Comparison of ENCODE assay signal across 17 mouse cellular contexts in the genomic region with DNA sequence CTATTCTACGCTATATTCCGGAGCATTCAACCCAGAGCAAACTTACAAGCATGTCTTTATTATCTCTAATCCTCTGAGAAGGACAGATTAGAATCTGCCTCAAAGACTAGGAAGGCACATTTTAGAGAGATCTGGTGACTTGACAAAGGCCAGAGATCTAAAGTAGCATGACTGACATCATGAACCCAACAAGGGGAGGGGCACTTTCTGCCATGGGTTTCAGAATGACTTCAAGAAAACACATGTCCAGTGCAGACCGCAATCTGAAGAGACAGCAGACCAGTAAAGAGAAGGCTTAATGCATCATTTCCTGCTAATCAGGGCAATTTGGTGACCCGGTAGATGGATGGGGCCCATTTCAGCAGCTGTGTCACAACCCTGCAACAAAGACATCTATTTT.
DNase-seq lines count a peak whose midpoint lies in the region; ATAC-seq and TF ChIP-seq lines count a peak whose summit lies in the region.
"Had no signal": no experiment of that assay in that cellular context is flagged by ENCODE, and none has a peak within 500 bp of the region (broad histone marks: within the 10 kb centered on the region; RNA-seq: fewer than 3 reads in every experiment).

No protein-coding gene starts in this region.

- H3K9ac ChIP-seq in hindbrain, embryonic 15.5 days: no peak overlapping the region
- no peak overlapping the region for H3K9ac ChIP-seq in hindbrain, embryonic 14.5 days
- H3K9ac ChIP-seq: embryonic facial prominence, embryonic 12.5 days; embryonic facial prominence, embryonic 15.5 days had no signal

- H3K36me3 ChIP-seq in hindbrain, embryonic 15.5 days: peaks cover 13% of the 10 kb centered on the region; the same call in 1 of the 2 replicates
- peaks cover 22% of the 10 kb centered on the region for H3K36me3 ChIP-seq in hindbrain, embryonic 14.5 days (replicated peaks; ENCODE audit: control insufficient read depth, insufficient read depth)

- no peaks in the 10 kb centered on the region for H3K9me3 ChIP-seq in hindbrain, embryonic 15.5 days
- H3K9me3 ChIP-seq in hindbrain, embryonic 14.5 days (ENCODE audit: control insufficient read depth, low read length): no peaks in the 10 kb centered on the region
- H3K9me3 ChIP-seq: embryonic facial prominence, embryonic 12.5 days; embryonic facial prominence, embryonic 15.5 days; hindbrain, embryonic 10.5 days had no signal

- DNase-seq in hindbrain, embryonic 14.5 days (ENCODE audit: low spot score): no peak
- no peak for DNase-seq in left cerebral cortex, adult 2 months (ENCODE audit: extremely low spot score in 1 of 2, low spot score in 2 of 2)
- DNase-seq in left cerebral cortex, adult 18-20 months (ENCODE audit: low spot score in 2 of 2): no peak
- peak; percentile 12 for DNase-seq in retina, postnatal 1 day
- DNase-seq in retina, embryonic 14.5 days (ENCODE audit: low spot score): no peak
- no peak for DNase-seq in c-Kit-positive CD71-positive TER-119-positive erythroid progenitor cells, embryonic 14.5 days (ENCODE audit: low spot score)
- DNase-seq: gastrocnemius, postnatal 36 days had no signal

- H3K4me3 ChIP-seq in hindbrain, embryonic 15.5 days: no peak overlapping the region
- H3K4me3 ChIP-seq in hindbrain, embryonic 14.5 days (replicated peaks; ENCODE audit: low read length): no peak overlapping the region
- no peak overlapping the region for H3K4me3 ChIP-seq in left cerebral cortex, adult 2 months
- H3K4me3 ChIP-seq: embryonic facial prominence, embryonic 12.5 days; embryonic facial prominence, embryonic 15.5 days; hindbrain, embryonic 10.5 days had no signal

- no peak for ATAC-seq in hindbrain, embryonic 15.5 days (ENCODE audit: low FRiP score, low read depth)
- ATAC-seq in hindbrain, embryonic 14.5 days (ENCODE audit: low FRiP score): no peak
- ATAC-seq: CD4-positive, CD25-positive, alpha-beta regulatory T cell, adult 4 months; inflammation-experienced regulatory T-cells, adult 6 months; intestine, embryonic 16.5 days had no signal

- peaks cover 20% of the 10 kb centered on the region for H3K4me1 ChIP-seq in hindbrain, embryonic 15.5 days (replicated peaks)
- H3K4me1 ChIP-seq in hindbrain, embryonic 14.5 days (replicated peaks; ENCODE audit: control insufficient read depth, insufficient read depth, low read length): 0 out of 2 replicates have a peak, but pooled peaks cover 13% of the 10 kb centered on the region
- H3K4me1 ChIP-seq: embryonic facial prominence, embryonic 12.5 days; embryonic facial prominence, embryonic 15.5 days; hindbrain, embryonic 10.5 days had no signal

- H3K4me2 ChIP-seq in hindbrain, embryonic 15.5 days: no peak overlapping the region
- H3K4me2 ChIP-seq in hindbrain, embryonic 14.5 days (replicated peaks): no peak overlapping the region
- H3K4me2 ChIP-seq: embryonic facial prominence, embryonic 12.5 days; embryonic facial prominence, embryonic 15.5 days; heart, embryonic 11.5 days had no signal

- intact Hi-C loops in left cerebral cortex, adult 2 months (cut with DNase I): loop anchor here (5.0 kb wide), 1 partner anchor 550 kb away; no protein-coding TSS in a partner anchor

- TF ChIP-seq CTCF in left cerebral cortex, adult 2 months (IDR thresholded peaks at IDR 0.05): no peak

- H3K27me3 ChIP-seq in hindbrain, embryonic 15.5 days: no peaks in the 10 kb centered on the region
- no peaks in the 10 kb centered on the region for H3K27me3 ChIP-seq in hindbrain, embryonic 14.5 days (ENCODE audit: control insufficient read depth, insufficient read depth, low read length)
- H3K27me3 ChIP-seq: embryonic facial prominence, embryonic 12.5 days; embryonic facial prominence, embryonic 15.5 days; Patski had no signal

- 79% methylated on average over 4 of the region's 4 CpGs for whole genome bisulfite sequencing in hindbrain, embryonic 15.5 days
- WGBS in hindbrain, embryonic 14.5 days: 87% methylated on average over 4 of the region's 4 CpGs

- peak overlapping the region; percentile 27; the same call in 1 of the 2 replicates for H3K27ac ChIP-seq in hindbrain, embryonic 15.5 days (replicated peaks)
- no peak overlapping the region for H3K27ac ChIP-seq in hindbrain, embryonic 14.5 days
- H3K27ac ChIP-seq in left cerebral cortex, adult 2 months: peak overlapping the region; percentile 45; the same call in 1 of the 2 replicates
- H3K27ac ChIP-seq: embryonic facial prominence, embryonic 12.5 days; embryonic facial prominence, embryonic 15.5 days; hindbrain, embryonic 10.5 days; hindbrain, postnatal 0 days had no signal
